Mouse (Mus musculus) liver, adult 2 months (tissue): ENCODE data around the gene Rab37. TPM values are rescaled to one million over a fixed set of nuclear protein-coding genes. Genes with fewer than 3 reads are reported as not detected.
A peak's percentile ranks its signal among the peaks of the same experiment; 100 is the strongest.

Experiments
- DNase-seq: peaks from one replicate; pipeline ENCODE4 v3.0.0-alpha.2; 2011; ENCODE audit warnings: low read depth, low spot score; ENCODE audit errors: extremely low read depth
- H3K27ac ChIP-seq: fragments of 200-500 bp; replicated peaks from 2 replicates; pipeline ENCODE4 v1.5.1; 2012; ENCODE audit warnings: low read depth, mild to moderate bottlenecking, control low read depth, inconsistent platforms, low read length; ENCODE audit not compliant: insufficient read depth
- H3K27me3 ChIP-seq: fragments of 200-500 bp; 2 replicates; pipeline ENCODE4 v1.6.1; 2012; ENCODE audit warnings: mild to moderate bottlenecking, moderate library complexity, low read length, inconsistent platforms; ENCODE audit not compliant: control insufficient read depth, insufficient read depth
- H3K36me3 ChIP-seq: fragments of 200-500 bp; 2 replicates; pipeline ENCODE4 v1.6.1; 2012; ENCODE audit warnings: low read length, inconsistent platforms; ENCODE audit not compliant: control insufficient read depth, insufficient read depth
- H3K4me1 ChIP-seq: fragments of 200-500 bp; 2 replicates; pipeline ENCODE4 v1.6.1; 2011; ENCODE audit warnings: low read length; ENCODE audit not compliant: control insufficient read depth, insufficient read depth
- H3K4me3 ChIP-seq: fragments of 200-500 bp; 2 replicates; pipeline ENCODE4 v1.5.1; 2011; ENCODE audit warnings: low read depth, mild to moderate bottlenecking, control low read depth, low read length, moderate library complexity; ENCODE audit not compliant: insufficient read depth
- H3K79me2 ChIP-seq: fragments of 200-500 bp; 2 replicates; pipeline ENCODE4 v1.6.1; 2012; ENCODE audit warnings: inconsistent platforms, mild to moderate bottlenecking, low read length, moderate library complexity; ENCODE audit not compliant: control insufficient read depth, insufficient read depth
- H3K9ac ChIP-seq: fragments of 200-500 bp; 2 replicates; pipeline ENCODE4 v1.6.1; 2012; ENCODE audit warnings: low read depth, mild to moderate bottlenecking, control low read depth, inconsistent platforms, low read length
- CTCF ChIP-seq: fragments of 200-500 bp; IDR thresholded peaks from 2 replicates; pipeline ENCODE4 v1.5.1; 2011; ENCODE audit warnings: low read depth, low read length, control low read depth
- POLR2A ChIP-seq: fragments of 200-500 bp; IDR thresholded peaks from 2 replicates; pipeline ENCODE4 v1.6.1; 2011; ENCODE audit warnings: low read length, control low read depth; ENCODE audit not compliant: insufficient read depth; ENCODE audit errors: extremely low read depth
- WGBS: fragments of 180-500 bp; shearing (Covaris S2); methylation state at CpG from one replicate; pipeline ENCODE4 v1.1.7; 2018; 5-methylcytosine and 5-hydroxymethylcytosine counted together
- polyA plus RNA-seq: library from polyadenylated mRNA; depleted of rRNA; stranded (reverse); fragments of >200 nt; gene quantifications from 2 replicates; pipeline ENCODE4 v1.2.3, GENCODE M21; 2012
- total RNA-seq: library from RNA; depleted of rRNA; stranded (reverse); fragments of >200 nt; gene quantifications from 2 replicates; pipeline ENCODE4 v1.2.3, GENCODE M21; 2014

The Rab37 gene
- total and polyA plus RNA-seq, 2 experiments, result 0.09 to 0.20 TPM

DNA sequence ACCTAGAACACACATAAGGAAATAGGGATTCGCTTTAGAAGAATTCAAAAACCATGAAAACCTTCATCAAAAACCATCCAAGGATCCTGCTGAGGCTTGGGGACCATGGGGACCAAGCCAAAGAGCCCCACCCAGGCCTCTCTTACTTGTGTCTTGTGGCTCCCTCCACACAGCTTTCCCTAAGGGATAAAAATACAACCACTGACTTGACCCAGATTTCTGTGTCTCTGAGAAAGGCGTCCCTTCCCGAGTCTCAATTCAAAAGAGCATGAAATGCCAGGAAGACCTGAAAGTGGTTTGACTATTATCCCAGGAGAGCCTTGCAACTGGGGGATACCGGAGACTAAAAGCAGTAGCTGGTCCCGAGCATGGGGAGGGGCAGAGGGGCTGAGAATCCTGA, 18.2 kb upstream of the Rab37 start:
- no peaks in the 10 kb centered on the region for H3K4me1 ChIP-seq
- DNase-seq, result no peak
- H3K79me2 ChIP-seq, result no peaks in the 10 kb centered on the region
- WGBS, result 83% methylated on average over 5 of the region's 5 CpGs
- no peak overlapping the region for H3K9ac ChIP-seq
- no peaks in the 10 kb centered on the region for H3K36me3 ChIP-seq
- TF ChIP-seq CTCF, result no peak
- no peak for TF ChIP-seq POLR2A
- no peak overlapping the region for H3K27ac ChIP-seq
- no peak overlapping the region for H3K4me3 ChIP-seq
- H3K27me3 ChIP-seq, result 0 out of 2 replicates have a peak, but pooled peaks cover 6% of the 10 kb centered on the region

DNA sequence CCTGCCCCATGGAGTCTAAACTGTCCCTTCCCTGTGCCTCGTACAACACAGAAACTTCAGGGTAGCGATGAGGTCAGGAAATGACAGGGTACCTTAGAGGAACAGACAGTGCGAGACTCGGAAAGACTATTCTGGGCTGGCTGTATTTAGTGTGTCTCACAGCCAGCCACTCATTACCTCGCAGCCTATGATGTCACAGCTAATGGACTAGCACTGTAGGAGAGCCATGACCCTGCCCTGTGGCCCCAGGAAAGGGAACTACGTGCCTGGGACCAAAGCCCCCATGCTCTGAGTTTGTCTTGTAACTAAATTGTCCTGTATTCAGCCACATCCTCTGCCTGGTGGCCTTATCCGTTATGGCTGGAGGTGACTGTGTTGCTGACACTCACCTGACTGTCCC, 15.8 kb upstream of the Rab37 start:
- no peak for DNase-seq
- TF ChIP-seq CTCF (no peak), POLR2A (no peak)
- Histone ChIP-seq H3K27ac (no peak overlapping the region), H3K79me2 (no peaks in the 10 kb centered on the region), H3K9ac (no peak overlapping the region), H3K4me1 (no peaks in the 10 kb centered on the region), H3K36me3 (no peaks in the 10 kb centered on the region), H3K27me3 (0 out of 2 replicates have a peak, but pooled peaks cover 3% of the 10 kb centered on the region), H3K4me3 (no peak overlapping the region)
- 42% methylated on average over 7 of the region's 7 CpGs for WGBS

DNA sequence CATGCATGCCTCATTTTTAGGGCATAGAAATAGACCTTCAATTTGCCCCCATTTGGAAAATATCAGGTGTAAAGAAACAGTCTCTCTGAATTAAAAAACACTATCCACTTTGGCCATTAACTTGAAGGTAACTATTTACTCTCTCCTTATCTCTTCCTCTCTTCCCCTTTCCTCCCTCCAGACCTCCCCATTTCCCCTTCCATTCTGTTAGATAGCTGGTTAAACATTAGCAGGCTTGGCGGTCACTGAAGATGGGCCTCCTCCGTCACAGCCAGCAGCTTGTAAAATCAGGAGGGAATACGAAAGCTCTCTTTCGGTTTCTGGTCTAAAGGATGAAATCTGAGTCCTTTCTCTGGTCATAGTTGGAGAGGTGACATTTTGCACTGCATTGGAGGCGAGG, 15.4 kb upstream of the Rab37 start:
- Histone ChIP-seq H3K9ac (no peak overlapping the region), H3K27ac (no peak overlapping the region), H3K4me3 (no peak overlapping the region), H3K36me3 (no peaks in the 10 kb centered on the region), H3K4me1 (no peaks in the 10 kb centered on the region), H3K79me2 (no peaks in the 10 kb centered on the region), H3K27me3 (0 out of 2 replicates have a peak, but pooled peaks cover 3% of the 10 kb centered on the region)
- TF ChIP-seq POLR2A (no peak), CTCF (no peak)
- no peak for DNase-seq
- 23% methylated on average over 5 of the region's 5 CpGs for WGBS

DNA sequence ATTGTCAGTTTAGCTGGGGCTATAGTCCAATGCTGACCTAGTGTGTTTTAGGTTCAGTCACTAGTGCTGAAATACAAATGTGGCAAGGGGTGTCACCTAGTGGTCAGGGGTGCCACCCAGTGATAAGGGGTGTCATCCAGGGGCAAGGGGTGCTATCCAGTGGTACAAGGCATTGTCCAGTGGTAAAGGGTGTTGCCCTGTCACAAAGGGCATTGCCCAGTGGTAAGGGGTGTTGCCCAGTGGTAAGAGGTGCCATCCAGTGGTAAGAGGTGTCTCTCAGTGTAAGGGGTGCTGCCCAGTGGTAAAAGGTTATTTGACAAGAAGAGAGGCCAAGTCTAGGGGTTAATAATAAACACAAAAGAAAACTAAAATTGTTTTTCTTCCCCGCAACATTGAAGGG, 13.8 kb upstream of the Rab37 start:
- no peak overlapping the region for H3K27ac ChIP-seq
- H3K79me2 ChIP-seq, result no peaks in the 10 kb centered on the region
- no peaks in the 10 kb centered on the region for H3K36me3 ChIP-seq
- TF ChIP-seq CTCF (no peak), POLR2A (no peak)
- H3K4me3 ChIP-seq, result no peak overlapping the region
- no peaks in the 10 kb centered on the region for H3K27me3 ChIP-seq
- no peaks in the 10 kb centered on the region for H3K4me1 ChIP-seq
- 81% methylated on average over 1 of the region's 1 CpGs for WGBS
- no peak for DNase-seq
- no peak overlapping the region for H3K9ac ChIP-seq

DNA sequence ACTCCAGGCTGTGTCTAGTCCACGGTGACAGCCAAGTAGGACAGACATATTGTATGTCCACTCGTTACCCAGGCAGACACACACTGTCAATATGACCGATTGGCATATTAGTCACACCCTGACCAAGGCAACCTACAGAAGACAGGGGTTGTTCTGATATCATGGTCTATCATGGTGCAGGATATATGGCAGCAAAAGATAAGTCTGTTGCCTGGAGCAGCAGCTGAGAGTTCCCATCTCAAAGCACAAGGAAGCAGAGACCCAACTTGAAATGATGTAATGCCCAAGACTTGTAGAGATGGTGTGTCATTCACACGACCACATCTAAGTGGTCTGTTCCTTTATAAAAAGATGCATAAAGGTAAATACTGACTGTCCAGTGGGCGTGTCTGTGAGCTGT, 12.6 kb upstream of the Rab37 start:
- Histone ChIP-seq H3K79me2 (no peaks in the 10 kb centered on the region), H3K27ac (no peak overlapping the region), H3K9ac (no peak overlapping the region), H3K27me3 (no peaks in the 10 kb centered on the region), H3K36me3 (no peaks in the 10 kb centered on the region), H3K4me3 (no peak overlapping the region), H3K4me1 (no peaks in the 10 kb centered on the region)
- 66% methylated on average over 5 of the region's 5 CpGs for WGBS
- no peak for DNase-seq
- TF ChIP-seq CTCF, result no peak
- no peak for TF ChIP-seq POLR2A

DNA sequence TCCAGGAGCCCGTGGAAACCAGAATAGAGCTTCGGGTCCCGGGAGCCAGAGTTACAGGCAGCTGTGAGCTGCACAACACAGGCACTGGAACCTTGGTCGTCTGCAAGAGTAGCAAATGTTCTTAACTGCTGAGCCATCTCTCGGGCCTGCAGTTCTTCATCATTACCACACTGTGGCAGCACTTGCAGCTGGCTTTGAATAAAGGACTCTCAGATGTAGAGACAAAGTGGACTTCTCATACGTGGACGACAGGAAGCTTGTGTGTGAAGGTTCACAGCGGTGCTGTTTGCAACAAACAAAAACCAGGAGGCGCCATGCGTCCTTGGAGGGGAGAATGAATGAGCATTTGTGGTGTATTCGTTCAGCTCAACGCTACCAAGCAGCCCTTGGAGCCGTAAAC, 10.3 kb upstream of the Rab37 start:
- no peaks in the 10 kb centered on the region for H3K4me1 ChIP-seq
- H3K27me3 ChIP-seq, result peaks cover 4% of the 10 kb centered on the region; the same call in 1 of the 2 replicates
- H3K27ac ChIP-seq, result no peak overlapping the region
- no peaks in the 10 kb centered on the region for H3K36me3 ChIP-seq
- DNase-seq, result peak; percentile 51
- no peak overlapping the region for H3K4me3 ChIP-seq
- TF ChIP-seq CTCF, result peak; percentile 70
- TF ChIP-seq POLR2A, result no peak
- no peak overlapping the region for H3K9ac ChIP-seq
- WGBS, result 34% methylated on average over 13 of the region's 13 CpGs
- no peaks in the 10 kb centered on the region for H3K79me2 ChIP-seq
